Mouse (Mus musculus) adrenal gland, postnatal 36 days (tissue): Measurements from ENCODE around the gene Uck1. TPM values are rescaled to one million over a fixed set of nuclear protein-coding genes. Genes with fewer than 3 reads are reported as not detected.
"Not testable (repeated sequence)": the region's sequence is repeated elsewhere in the genome, so short reads cannot be mapped to it uniquely, and the experiment has no call there.

Source experiments
- DNase-seq, 2 experiments: peaks; one replicate each; pipeline ENCODE4 v3.0.0; 2021; ENCODE audit warnings: mixed read lengths in 1 of 2
- long read RNA-seq, 2 experiments: library from polyadenylated mRNA; stranded (forward); transcript quantifications; one replicate each; pipeline ENCODE4 v2.0.0; 2021; ENCODE audit warnings: borderline sequencing depth in 2 of 2
- total RNA-seq, 2 experiments: library from RNA; stranded (reverse); gene quantifications; 2 replicates each; pipeline ENCODE4 v1.2.3; 2021

Gene Uck1
- total RNA-seq = 100 to 1,000 TPM; 118 to 120 TPM
- long read RNA-seq, experiment 1, transcript Uck1-201 (7 exons, 2,005 nt) = major isoform, 152 of 197 reads
- long read RNA-seq, experiment 1, partial matches to known transcripts = 26 of 197 reads
- long read RNA-seq, experiment 1, other reads (novel, unspliced or antisense) = 18 of 197 reads
- long read RNA-seq, experiment 2, transcript Uck1-201 (7 exons, 2,005 nt) = major isoform, 74 of 102 reads
- long read RNA-seq, experiment 2, partial matches to known transcripts = 11 of 102 reads
- long read RNA-seq, experiment 2, other reads (novel, unspliced or antisense) = 17 of 102 reads

DNA sequence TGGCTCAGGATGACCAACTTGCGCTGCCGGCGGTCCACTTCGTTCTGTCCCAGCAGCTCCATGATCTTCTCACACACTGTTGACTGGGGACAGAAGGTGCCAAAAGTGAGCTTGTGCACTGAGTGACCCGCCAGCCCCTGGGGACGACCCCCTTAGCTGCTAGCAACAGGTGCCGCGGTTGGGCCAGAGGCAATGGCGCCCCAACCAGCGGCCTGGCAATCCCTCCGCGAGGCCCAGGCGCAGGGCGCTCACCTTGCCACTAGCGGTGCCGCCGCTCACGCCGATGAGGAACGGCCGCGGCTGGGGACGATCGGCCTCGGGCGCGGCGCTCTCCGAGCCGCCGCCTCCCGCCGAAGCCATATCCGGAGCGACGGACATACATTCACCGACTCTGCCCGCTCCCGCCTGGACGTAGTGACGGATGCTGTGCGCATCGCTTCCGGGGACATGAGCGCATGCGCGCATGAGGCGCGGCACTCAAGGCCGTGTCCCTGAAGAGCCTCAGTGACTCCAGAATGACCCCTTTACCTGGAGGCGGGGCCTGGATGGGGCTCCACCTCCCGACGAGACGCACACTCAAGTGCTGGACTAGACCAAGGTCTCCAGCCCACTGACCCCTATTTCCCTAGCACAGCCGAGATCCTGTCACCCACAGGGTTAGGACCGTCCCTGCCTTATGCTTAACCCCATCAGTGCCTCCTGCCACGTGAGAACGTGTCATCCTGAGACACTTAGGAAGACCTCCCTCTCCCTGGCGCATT lies at the start of gene Uck1:
Uck1 (minus strand) TSS at position 503 of the 761 bp plus-strand sequence.
- DNase-seq = peak; percentile 94 to 95

DNA sequence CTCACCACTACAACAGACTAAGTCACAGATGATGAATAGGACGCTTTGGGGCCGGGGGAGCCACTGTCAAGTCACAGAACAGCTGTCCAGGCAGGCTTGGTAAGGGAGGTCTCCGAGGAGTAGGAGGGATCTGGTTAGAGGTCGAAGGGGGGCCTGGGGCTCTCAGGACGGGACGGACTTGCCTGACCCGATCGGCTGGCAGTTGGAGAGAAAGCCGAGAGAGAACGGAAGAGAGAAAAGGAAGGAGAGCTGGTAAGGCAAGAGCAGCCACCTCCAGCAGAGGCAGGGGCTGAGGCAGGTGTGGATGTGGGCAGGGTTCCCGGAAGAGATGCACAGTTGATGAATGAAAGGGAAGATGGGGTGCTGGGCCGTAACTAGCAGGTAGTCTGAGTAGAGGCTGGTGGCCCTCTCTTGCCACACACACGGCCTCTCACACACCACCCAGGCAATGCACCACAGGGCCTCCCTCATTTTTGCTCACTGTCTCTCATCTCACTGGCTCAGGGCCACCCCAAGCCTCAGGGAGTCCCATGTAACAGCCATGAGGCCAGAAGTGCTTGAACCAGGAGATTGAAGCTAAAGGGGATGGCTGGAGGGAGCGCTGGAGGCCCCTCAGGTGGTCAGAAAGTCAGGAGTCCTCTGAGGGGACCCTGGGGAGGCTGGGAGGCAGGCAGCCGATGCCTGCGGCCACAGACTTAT lies 49.1 kb upstream of the Uck1 start:
- DNase-seq = no peak

DNA sequence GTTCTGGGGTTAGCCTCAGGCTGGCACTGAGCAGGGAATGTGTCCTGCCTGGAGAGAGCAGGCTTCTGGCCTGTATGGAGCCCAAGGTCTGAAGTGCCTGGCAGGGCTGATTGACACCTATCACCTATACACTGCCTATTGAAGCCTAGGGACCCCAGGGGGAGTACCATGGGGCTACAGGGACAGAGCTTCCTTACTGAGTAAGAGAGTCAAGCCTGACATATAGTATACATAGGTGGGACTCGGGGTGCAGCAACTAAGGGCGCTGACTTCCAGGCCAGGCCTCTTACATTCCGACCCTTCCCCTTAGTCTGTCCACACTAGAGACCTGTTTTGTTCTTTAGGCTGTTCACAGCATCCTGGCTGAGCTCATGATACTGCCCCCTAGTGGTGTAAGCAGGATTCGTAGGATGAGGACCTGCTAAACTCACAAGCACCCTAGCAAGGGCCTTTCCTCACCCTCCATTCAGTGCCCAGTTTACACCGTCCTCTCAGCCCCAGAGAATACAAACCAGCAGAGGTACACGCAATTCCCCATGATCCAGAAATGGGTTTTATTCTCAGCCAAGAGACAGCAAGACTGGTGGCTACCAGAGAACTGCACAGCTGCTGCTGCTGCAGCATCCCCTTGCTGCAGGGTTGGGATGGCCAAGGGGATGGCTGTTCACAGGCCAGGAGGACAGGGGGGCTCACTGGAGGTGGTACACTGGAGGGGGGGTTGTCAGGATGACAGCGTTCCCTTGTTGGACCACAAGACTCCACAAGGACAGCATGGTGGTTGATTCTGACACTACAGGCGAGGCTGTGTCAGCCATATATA lies 48.2 kb upstream of the Uck1 start:
- DNase-seq = peak; percentile 48 to 65

DNA sequence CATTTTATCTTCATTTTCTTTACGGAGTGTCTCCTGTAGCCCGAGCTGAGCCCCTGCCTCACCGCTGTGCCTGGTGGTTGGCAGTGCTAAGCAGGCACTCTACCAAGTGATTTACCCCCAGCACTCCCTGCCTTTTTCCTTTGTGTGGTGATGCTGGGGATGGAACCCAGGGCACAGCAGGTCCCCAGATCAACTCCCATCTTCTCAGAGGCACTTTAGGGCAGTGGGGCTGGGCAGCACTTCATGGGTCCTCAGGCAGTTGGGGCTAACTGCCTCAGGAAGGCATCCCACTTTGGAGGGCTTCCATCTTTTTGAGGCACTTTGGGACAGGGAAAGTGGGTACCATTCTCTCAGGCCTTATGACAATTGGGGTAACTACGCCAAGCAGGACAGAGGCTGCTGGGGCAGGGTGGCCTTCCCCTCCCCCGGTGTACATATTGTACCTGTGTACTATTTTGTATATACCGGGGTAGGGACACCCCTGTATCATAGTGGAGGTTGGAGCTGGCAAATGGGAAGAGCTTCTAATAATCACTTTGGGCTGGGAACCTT lies 47.4 kb upstream of the Uck1 start:
- DNase-seq = no peak

DNA sequence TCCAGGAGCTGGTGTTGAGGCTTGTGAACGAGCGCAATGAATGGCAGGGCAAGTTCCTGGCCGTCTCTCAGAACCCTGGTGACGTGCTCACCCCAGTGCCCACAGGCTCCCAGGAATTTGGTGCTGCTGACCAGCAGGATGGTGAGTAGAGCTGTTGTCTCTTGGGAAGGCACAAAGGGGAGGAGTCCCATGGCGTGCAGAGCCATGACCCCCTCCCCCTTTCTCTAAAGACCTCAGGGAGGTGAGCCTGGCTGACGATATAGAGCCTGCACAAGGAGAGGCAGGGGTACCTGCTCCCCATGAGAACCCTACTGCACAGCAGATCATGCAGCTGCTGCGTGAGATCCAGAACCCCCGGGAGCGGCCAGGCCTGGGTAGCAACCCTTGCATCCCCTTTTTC lies 46.2 kb upstream of the Uck1 start:
- no peak for DNase-seq

DNA sequence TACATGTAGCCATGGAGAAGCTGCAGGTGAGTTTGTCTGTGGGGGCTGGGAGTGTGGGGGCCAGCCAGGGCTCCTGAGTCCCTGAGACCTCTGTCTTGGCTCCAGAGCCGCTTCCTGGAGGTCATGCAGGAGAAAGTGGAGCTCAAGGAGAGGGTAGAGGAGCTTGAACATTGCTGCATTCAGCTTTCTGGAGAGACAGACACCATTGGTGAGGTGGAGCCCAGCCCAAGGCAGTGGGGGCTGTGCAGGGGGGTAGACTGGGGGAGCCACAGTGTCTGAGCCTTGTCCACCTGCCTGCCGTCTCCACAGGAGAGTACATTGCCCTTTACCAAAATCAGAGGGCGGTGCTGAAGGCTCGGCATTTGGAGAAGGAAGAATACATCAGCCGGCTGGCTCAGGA lies 45.7 kb upstream of the Uck1 start:
- no peak for DNase-seq

DNA sequence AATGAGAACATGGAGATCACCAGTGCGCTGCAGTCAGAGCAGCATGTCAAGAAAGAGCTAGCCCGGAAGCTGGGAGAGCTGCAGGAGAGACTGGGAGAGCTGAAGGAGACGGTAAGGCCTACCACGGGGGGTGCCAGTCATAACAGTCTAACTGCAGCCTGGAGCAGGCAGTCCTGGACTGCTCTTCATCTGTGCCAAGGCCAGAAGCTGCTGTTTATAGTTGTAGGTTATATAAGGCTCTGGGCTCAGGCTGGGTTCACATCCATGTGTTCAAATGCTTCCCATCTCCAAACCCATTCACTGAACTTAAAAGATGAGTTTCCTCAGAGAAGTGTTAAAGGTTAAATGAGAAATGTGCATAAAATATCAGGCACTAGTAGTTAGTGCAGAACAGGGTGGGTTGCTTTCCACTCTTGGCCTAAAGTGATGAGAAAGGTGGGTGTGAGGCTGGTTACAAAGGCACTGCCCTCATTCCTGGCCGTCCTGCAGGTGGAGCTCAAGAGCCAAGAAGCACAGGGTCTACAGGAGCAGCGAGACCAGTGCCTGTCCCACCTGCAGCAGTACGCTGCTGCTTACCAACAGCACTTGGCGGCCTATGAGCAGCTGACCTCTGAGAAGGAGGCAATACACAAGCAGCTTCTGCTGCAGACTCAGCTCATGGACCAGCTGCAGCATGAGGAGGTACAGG lies 44.3 kb upstream of the Uck1 start:
- DNase-seq = peak; percentile 65 to 77

DNA sequence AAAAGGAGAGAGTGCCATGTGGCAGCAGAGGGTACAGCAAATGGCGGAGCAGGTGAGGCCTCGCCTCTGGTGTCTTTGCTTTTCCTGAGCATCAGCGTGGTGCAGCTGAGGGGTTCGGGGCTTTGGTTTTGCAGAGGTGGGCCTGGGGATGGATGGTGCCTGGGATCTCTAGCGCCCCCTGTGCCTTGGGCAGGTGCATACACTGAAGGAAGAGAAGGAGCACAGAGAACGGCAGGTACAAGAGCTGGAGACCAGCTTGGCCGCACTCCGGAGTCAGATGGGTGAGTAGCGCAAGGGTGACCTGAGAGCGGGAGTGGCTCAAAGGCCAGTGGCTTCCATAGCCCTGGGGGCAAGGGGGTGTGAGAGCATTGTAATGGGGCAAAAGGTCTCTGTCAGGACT lies 43.0 kb upstream of the Uck1 start:
- no peak for DNase-seq

DNA sequence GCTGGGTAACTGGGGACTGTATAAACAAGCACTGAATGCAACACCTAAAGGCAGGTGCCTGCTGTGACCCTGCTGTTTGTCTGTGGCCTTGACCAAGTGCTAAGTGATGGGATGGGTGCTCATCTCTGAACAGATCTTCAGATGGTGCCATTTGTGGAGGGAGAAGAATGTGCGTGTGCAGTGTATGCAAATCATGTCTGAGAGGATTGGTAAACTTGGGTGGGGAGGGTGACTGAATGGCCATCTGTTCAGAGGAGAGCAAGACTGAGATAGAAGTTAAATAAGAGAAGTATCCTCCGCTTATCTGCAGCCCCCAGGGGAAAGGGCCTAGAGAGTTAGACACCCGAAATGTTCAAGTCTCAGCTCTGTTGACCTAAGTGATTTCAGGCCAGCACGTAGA lies 39.5 kb upstream of the Uck1 start:
- DNase-seq = no peak

DNA sequence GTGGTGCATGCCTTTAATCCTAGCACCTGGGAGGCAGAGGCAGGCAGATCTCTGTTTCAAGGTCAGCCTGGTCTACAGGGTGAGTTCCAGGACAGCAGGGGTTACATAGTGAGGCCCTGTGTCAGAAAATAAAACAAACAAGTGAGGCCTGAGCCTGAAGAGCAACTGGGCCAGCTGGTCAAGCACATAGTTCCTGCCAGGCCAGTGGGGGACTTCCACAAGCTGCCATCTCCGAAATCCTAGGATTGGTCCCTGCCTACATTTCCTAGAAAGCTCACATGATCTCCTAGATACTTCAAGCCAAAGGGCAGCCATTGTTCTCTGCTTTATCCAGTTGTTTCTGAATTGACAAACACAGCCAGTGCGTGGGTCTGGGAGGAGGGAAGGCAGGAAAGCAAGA lies 35.9 kb upstream of the Uck1 start:
- DNase-seq = not testable (repeated sequence)

DNA sequence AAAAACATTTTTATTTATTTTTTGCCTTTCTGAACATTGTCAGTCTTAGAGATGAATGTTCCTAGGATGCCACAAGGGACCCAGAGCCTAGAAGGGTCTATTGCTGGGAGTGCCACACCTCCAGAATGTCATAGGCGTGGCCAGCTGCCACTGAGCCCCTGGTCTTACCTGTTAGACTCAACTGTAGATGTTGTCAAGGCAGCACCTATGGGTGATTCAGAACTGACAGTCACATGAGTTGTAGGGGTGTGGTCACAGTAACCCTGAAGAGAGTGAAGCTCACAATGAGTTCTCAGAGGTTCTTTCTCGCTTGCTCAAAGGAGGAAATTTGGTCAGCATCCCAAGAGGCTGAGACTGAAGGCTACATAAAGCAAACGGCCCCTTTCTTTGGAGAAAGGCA lies 35.3 kb upstream of the Uck1 start:
- DNase-seq = no peak

DNA sequence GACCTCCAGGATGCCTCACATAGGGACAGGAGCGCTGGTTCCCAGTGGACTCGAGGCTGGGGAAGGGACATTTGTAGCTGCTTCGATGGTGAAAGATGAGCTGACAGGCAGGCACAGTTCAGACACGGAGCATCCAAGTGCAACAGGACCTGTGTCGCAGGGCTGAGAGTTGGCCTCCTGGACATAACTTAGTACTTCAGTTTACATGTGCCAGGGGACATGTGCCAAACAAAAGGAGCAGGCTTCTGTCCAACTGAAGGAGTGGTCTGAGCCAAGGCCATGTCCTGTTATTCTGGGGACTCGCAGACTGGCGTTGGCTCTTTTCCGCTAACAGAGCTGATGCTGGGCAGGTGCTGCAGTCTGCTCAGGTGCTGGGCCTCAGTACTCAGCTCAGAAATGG lies 34.4 kb upstream of the Uck1 start:
- peak; percentile 55 to 60 for DNase-seq

DNA sequence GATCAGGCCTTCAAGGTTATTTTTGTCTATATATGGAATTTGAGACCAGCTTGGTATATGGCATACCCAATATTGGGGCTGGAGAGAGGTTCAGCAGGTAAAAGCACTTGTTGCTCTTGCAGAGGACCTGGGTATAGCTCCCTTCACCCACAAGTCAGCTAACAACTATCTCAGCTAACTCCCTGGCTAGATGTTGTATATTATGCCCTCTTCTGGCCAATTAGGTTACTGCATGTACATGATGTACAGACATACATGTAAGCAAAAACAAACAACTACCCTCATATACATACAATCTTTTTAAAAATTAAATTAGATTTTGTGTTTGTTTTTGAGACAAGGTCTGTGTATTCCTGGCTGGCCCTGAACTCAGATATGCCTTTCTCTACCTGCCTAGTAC lies 29.6 kb upstream of the Uck1 start:
- no peak for DNase-seq

DNA sequence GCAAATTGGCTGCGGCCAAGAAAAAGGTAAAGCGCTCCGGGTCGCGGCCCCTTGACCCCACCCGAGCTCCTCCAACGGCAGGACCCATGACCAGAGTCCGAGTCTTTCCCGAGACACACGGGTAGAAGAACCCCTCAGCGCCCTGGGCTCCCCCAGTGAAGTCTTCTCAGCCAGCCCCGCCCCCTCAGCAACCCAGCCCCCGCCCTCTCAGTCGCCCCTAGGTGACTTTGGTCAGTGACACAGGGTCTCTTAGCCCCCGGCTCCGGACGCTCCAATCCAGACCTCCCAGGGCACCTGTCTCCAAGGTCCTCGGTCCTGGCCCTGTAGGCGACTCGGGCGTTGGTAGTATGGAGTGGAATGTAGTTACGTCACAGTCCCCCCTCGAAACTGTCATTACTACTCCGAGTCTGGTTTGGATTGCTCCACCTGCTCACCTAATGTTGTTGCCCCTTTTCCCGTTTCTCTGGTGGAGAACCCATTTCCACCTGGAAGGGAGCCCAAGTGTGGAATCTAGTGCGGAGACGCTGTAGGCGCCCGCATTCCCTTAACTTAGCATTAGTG lies 28.5 kb upstream of the Uck1 start:
- no peak for DNase-seq

DNA sequence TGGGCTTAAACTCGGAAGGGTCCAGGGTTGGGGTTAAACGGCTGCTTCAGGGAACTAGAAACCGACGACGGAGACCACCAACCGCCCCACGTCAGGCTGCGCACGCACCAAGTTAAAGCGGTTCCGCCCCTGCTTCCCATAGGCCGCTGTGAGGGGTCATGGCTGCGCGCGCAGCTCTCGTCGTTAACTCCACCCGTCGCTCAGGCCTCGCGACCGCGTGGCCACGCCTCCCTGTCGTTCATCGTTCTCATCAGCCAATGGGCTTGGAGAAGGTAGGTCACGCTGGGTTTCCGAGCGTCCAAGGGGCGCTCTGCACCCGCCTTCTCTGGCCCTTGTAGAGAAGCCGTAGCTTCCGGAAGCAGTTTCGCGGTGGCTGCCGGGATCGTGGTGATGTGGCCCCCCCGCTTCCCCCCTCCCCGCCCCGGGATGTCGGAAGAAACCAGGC lies 28.0 kb upstream of the Uck1 start, which contains the start of gene Swi5:
Swi5 (minus strand) TSS at position 153 of the 445 bp plus-strand sequence.
- peak; percentile 98 to 99 for DNase-seq

DNA sequence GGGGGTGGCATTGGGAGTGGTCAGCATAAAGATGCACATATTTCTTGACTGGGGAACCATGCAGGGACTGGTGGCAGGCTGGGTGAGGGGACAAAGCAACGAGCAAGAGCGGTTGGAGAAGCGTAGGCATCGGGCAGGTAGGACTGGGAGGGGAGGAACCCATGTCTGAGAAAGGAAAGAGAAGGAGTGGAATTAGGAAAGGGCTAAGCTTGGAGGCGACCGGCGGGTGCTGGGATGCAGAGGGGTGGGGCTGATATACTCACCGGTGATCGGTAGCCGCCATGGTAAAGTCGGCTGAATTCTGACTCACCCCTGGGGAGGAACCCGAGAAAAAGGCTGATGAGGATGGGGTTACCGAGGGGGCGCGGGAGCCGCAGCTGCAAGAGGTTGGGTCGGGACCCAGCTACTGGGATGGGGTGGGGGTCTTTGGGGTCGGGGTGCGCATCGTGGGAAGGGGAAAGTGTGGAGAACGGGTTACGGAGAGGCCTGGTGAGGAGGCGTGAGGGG lies 27.4 kb upstream of the Uck1 start, which contains the start of gene Golga2:
Golga2 (plus strand) TSS at position 51 of the 507 bp plus-strand sequence.
- peak; percentile 38 to 49 for DNase-seq

DNA sequence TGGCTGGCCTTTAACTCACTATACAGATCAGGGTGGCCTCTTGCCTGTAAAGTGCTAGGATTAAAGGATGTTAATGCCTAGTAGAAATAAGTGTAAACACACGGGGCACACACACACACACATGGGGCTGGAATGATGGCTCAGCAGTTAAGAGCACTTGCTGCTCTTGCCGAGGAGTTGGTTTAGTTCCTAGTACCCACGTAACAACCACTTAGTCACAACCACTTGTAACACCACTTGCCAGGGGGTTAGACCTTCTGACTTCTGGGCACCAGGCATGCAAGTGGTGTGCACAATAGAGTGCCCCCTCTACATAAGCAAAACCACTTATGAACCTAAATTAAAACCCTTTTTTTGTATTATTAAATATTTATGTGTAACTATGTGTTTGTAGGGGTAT lies 24.0 kb upstream of the Uck1 start:
- no peak for DNase-seq

DNA sequence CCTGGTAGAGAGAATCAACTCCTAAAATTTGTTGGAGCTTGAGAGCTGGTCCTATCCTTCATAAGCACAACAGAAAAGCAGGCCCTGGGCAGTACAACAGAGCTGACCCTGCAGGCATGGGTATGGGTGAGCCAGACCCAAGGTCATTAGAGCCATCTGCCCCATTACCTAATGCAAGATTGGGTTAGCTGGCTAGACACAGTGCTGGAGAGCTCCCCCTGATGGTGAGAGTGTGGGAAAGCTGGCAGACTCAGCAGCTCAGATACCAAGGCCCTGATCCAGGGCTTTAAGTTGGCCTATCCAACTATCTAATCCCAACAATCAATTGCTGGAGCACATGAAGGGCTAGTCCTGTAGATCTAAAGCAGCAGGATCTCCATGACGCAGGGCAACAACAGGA lies 22.8 kb upstream of the Uck1 start:
- peak; percentile 83 to 87 for DNase-seq

DNA sequence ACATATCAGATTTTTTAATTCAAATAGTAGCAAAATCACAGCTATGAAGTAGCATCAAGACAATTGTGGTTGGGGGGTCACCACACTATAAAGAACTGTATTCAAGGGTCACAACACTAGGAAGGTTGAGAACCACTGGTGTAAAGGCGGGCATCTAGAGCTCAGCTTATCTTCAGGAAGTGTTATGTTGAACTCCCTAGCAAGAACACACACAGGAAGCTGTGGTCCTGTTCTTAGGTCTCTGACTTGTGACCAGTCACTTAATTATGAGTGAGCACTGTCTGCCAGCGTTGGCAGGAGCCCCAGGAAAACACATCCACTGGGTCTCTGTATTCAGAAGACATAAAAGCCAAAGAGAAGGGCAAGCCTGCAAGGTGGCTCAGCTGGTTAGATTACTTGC lies 22.3 kb upstream of the Uck1 start:
- peak in 1 of 2 experiments; percentile 25 for DNase-seq

DNA sequence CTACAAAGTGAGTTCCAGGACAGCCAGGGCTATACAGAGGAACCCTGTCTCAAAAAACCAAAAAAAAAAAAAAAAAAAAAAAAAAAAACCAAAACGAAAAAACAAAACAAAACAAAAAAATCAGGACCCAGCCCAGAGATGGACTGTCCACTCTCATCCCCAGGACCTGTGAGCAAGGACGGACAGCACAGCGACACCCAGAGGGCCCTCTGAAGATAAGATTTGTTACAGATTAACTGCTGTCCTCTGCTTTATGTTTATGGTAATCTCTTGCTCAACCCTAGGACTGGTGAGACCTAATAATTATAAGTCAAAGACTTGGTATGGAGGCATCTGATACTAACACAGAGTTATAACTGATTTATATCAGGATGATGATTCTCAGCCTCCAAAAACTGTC lies 15.9 kb upstream of the Uck1 start:
- DNase-seq = no peak
